Comparison of ENCODE assay signal across 20 mouse cellular contexts in the genomic region with DNA sequence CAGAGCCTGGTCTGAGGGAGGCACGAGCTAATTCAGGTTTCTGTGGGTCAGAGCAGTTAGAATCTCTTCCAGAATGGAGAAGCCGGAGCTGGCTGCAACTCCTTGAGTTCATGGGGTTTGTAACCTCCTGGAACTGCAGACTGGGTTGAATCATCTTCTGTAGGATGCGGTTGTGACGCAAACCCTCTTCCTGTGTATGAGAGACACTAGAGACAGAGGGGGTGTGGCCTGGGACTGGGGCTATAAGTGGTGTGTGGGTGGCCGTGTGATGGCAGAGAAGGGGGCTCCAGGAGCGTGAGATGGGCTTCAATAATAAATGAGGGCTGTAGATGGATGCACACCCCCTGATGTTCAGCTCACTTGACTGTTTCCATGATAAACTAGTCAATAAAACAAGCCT.
DNase-seq lines count a peak whose midpoint lies in the region; ATAC-seq lines count a peak whose summit lies in the region.
"Had no signal": no experiment of that assay in that cellular context is flagged by ENCODE, and none has a peak within 500 bp of the region (broad histone marks: within the 10 kb centered on the region; RNA-seq: fewer than 3 reads in every experiment).

No protein-coding gene starts in this region.

- WGBS in midbrain, embryonic 12.5 days, result 73% methylated on average over 6 of the region's 6 CpGs
- 75% methylated on average over 6 of the region's 6 CpGs for WGBS in midbrain, embryonic 11.5 days
- WGBS in hindbrain, embryonic 15.5 days, result 60% methylated on average over 6 of the region's 6 CpGs
- 58% methylated on average over 6 of the region's 6 CpGs for WGBS in neural tube, embryonic 13.5 days
- WGBS in forebrain, embryonic 13.5 days, result 78% methylated on average over 6 of the region's 6 CpGs

- peak overlapping the region; percentile 86; the same call in 1 of the 2 replicates for H3K4me2 ChIP-seq in midbrain, embryonic 12.5 days (replicated peaks)
- no peak overlapping the region for H3K4me2 ChIP-seq in midbrain, embryonic 11.5 days
- H3K4me2 ChIP-seq in hindbrain, embryonic 15.5 days, result peak overlapping the region; percentile 78
- peak overlapping the region; percentile 88 for H3K4me2 ChIP-seq in neural tube, embryonic 13.5 days
- no peak overlapping the region for H3K4me2 ChIP-seq in forebrain, embryonic 13.5 days
- H3K4me2 ChIP-seq: heart, embryonic 11.5 days; limb, embryonic 12.5 days had no signal

- no peak for DNase-seq in midbrain, embryonic 11.5 days (ENCODE audit: low spot score, missing footprints)
- DNase-seq in NIH3T3 (ENCODE audit: low read depth), result peak; percentile 35
- DNase-seq in heart, postnatal 4 days, result no peak
- DNase-seq: adrenal gland, postnatal 25 days; cerebellum, adult 11-12 months; cerebellum, postnatal 25 days; heart, postnatal 10 days; kidney, adult 2 months; kidney, postnatal 14 days; thymus, postnatal 14 days had no signal

- no peaks in the 10 kb centered on the region for H3K36me3 ChIP-seq in midbrain, embryonic 12.5 days
- no peaks in the 10 kb centered on the region for H3K36me3 ChIP-seq in midbrain, embryonic 11.5 days (ENCODE audit: control insufficient read depth, insufficient read depth, low read length)
- H3K36me3 ChIP-seq in hindbrain, embryonic 15.5 days, result no peaks in the 10 kb centered on the region
- no peaks in the 10 kb centered on the region for H3K36me3 ChIP-seq in neural tube, embryonic 13.5 days
- H3K36me3 ChIP-seq in forebrain, embryonic 13.5 days (ENCODE audit: poor library complexity, severe bottlenecking), result no peaks in the 10 kb centered on the region
- H3K36me3 ChIP-seq: forebrain, embryonic 10.5 days; limb, embryonic 12.5 days had no signal

- no peak overlapping the region for H3K27ac ChIP-seq in midbrain, embryonic 12.5 days (replicated peaks)
- H3K27ac ChIP-seq in midbrain, embryonic 11.5 days (ENCODE audit: low read depth, low read length), result no peak overlapping the region
- H3K27ac ChIP-seq in hindbrain, embryonic 15.5 days (replicated peaks), result no peak overlapping the region
- H3K27ac ChIP-seq in neural tube, embryonic 13.5 days (replicated peaks), result 0 out of 2 replicates have a peak overlapping the region, but pooled peaks have one; percentile 14
- no peak overlapping the region for H3K27ac ChIP-seq in forebrain, embryonic 13.5 days
- H3K27ac ChIP-seq: forebrain, embryonic 10.5 days; limb, embryonic 12.5 days; liver, embryonic 14.5 days had no signal

- no peak overlapping the region for H3K4me3 ChIP-seq in midbrain, embryonic 12.5 days
- H3K4me3 ChIP-seq in midbrain, embryonic 11.5 days (ENCODE audit: low read depth, low read length), result no peak overlapping the region
- H3K4me3 ChIP-seq in hindbrain, embryonic 15.5 days, result no peak overlapping the region
- H3K4me3 ChIP-seq in neural tube, embryonic 13.5 days, result peak overlapping the region; percentile 4; the same call in 1 of the 2 replicates
- H3K4me3 ChIP-seq in forebrain, embryonic 13.5 days, result no peak overlapping the region
- H3K4me3 ChIP-seq: forebrain, embryonic 10.5 days; limb, embryonic 12.5 days had no signal

- no peaks in the 10 kb centered on the region for H3K27me3 ChIP-seq in midbrain, embryonic 12.5 days
- H3K27me3 ChIP-seq in midbrain, embryonic 11.5 days (ENCODE audit: control insufficient read depth, insufficient read depth, low read length), result no peaks in the 10 kb centered on the region
- no peaks in the 10 kb centered on the region for H3K27me3 ChIP-seq in hindbrain, embryonic 15.5 days
- no peaks in the 10 kb centered on the region for H3K27me3 ChIP-seq in neural tube, embryonic 13.5 days
- H3K27me3 ChIP-seq in forebrain, embryonic 13.5 days, result no peaks in the 10 kb centered on the region; the same call in 1 of the 2 replicates
- H3K27me3 ChIP-seq: Patski had no signal

- H3K9ac ChIP-seq in midbrain, embryonic 12.5 days (replicated peaks), result no peak overlapping the region
- H3K9ac ChIP-seq in midbrain, embryonic 11.5 days (ENCODE audit: low read length), result no peak overlapping the region
- H3K9ac ChIP-seq in hindbrain, embryonic 15.5 days, result no peak overlapping the region
- 0 out of 2 replicates have a peak overlapping the region, but pooled peaks have one; percentile 35 for H3K9ac ChIP-seq in neural tube, embryonic 13.5 days
- no peak overlapping the region for H3K9ac ChIP-seq in forebrain, embryonic 13.5 days
- H3K9ac ChIP-seq: limb, embryonic 12.5 days; liver, embryonic 14.5 days had no signal

- no peaks in the 10 kb centered on the region for H3K9me3 ChIP-seq in midbrain, embryonic 12.5 days
- no peaks in the 10 kb centered on the region for H3K9me3 ChIP-seq in midbrain, embryonic 11.5 days (ENCODE audit: control insufficient read depth, low read length)
- H3K9me3 ChIP-seq in hindbrain, embryonic 15.5 days, result no peaks in the 10 kb centered on the region
- no peaks in the 10 kb centered on the region for H3K9me3 ChIP-seq in neural tube, embryonic 13.5 days
- no peaks in the 10 kb centered on the region for H3K9me3 ChIP-seq in forebrain, embryonic 13.5 days (replicated peaks)
- H3K9me3 ChIP-seq: forebrain, embryonic 10.5 days; limb, embryonic 12.5 days had no signal

- no peak for ATAC-seq in midbrain, embryonic 12.5 days (ENCODE audit: low FRiP score, low read depth)
- no peak for ATAC-seq in midbrain, embryonic 11.5 days (ENCODE audit: low FRiP score)
- no peak for ATAC-seq in hindbrain, embryonic 15.5 days (ENCODE audit: low FRiP score, low read depth)
- no peak for ATAC-seq in neural tube, embryonic 13.5 days (ENCODE audit: low read depth)
- ATAC-seq in forebrain, embryonic 13.5 days, result no peak
- ATAC-seq: inflammation-experienced regulatory T-cells, adult 6 months; Patski had no signal

- peaks cover 53% of the 10 kb centered on the region for H3K4me1 ChIP-seq in midbrain, embryonic 12.5 days
- peaks cover 17% of the 10 kb centered on the region for H3K4me1 ChIP-seq in midbrain, embryonic 11.5 days (ENCODE audit: control insufficient read depth, insufficient read depth, low read length)
- H3K4me1 ChIP-seq in hindbrain, embryonic 15.5 days (replicated peaks), result peaks cover 91% of the 10 kb centered on the region
- H3K4me1 ChIP-seq in neural tube, embryonic 13.5 days (replicated peaks), result peaks cover 93% of the 10 kb centered on the region
- H3K4me1 ChIP-seq in forebrain, embryonic 13.5 days, result peaks cover 66% of the 10 kb centered on the region

Comparison
In these comparisons a context has a peak if more than half of its experiments do, and no peak if none do; other contexts are left out.
1. H3K4me2 ChIP-seq: peak in midbrain, embryonic 12.5 days (single experiment), hindbrain, embryonic 15.5 days (single experiment) and neural tube, embryonic 13.5 days (single experiment); none in midbrain, embryonic 11.5 days (single experiment) and forebrain, embryonic 13.5 days (single experiment).